Mouse (Mus musculus) CD4-positive, CD25-positive, alpha-beta regulatory T cell, adult 2 months (primary cell): ENCODE measurements around the gene Polr3b.

Source experiments
- DNase-seq: peaks from one replicate; pipeline ENCODE4 v3.0.0-alpha.2; 2012; ENCODE audit warnings: low read depth, low spot score

The Polr3b gene

GRCm38 (mm10) chr10:84707752-84708530 is 85.8 kb downstream of the Polr3b start:
- no peak for DNase-seq

GRCm38 (mm10) chr10:84710192-84710591 is 88.1 kb downstream of the Polr3b start:
- DNase-seq = no peak

GRCm38 (mm10) chr10:84710827-84711226 is 88.7 kb downstream of the Polr3b start:
- no peak for DNase-seq

- DNase-seq = no peak
Observed at GRCm38 (mm10) chr10:84711479-84711878, 89.4 kb downstream of the Polr3b start.

GRCm38 (mm10) chr10:84711940-84712339 is 89.8 kb downstream of the Polr3b start:
- no peak for DNase-seq

- no peak for DNase-seq
Observed at GRCm38 (mm10) chr10:84712532-84712931, 90.4 kb downstream of the Polr3b start.

- no peak for DNase-seq
Observed at GRCm38 (mm10) chr10:84713043-84713442, 91.0 kb downstream of the Polr3b start.

- no peak for DNase-seq
Observed at GRCm38 (mm10) chr10:84715639-84716038, 93.5 kb downstream of the Polr3b start.

GRCm38 (mm10) chr10:84716581-84716980 is 94.5 kb downstream of the Polr3b start:
- no peak for DNase-seq

GRCm38 (mm10) chr10:84722711-84723110 is 100.6 kb downstream of the Polr3b start:
- DNase-seq = no peak

GRCm38 (mm10) chr10:84727005-84727404 is 104.9 kb downstream of the Polr3b start:
- no peak for DNase-seq

GRCm38 (mm10) chr10:84727760-84728159 is 105.7 kb downstream of the Polr3b start:
- DNase-seq = no peak

GRCm38 (mm10) chr10:84730078-84730477 is 108.0 kb downstream of the Polr3b start:
- DNase-seq = peak; percentile 22

GRCm38 (mm10) chr10:84730956-84731355 is 108.9 kb downstream of the Polr3b start:
- DNase-seq = no peak

- no peak for DNase-seq
Observed at GRCm38 (mm10) chr10:84733511-84733910, 111.4 kb downstream of the Polr3b start.

GRCm38 (mm10) chr10:84754851-84755785 is 133.0 kb downstream of the Polr3b start:
- no peak for DNase-seq

GRCm38 (mm10) chr10:84755786-84756203 is 133.7 kb downstream of the Polr3b start, which contains the start of gene Rfx4:
Gene Rfx4 (plus strand): TSS chr10:84756062.
- no peak for DNase-seq

- DNase-seq = no peak
Observed at GRCm38 (mm10) chr10:84756435-84757095, 134.5 kb downstream of the Polr3b start.

- DNase-seq = no peak
Observed at GRCm38 (mm10) chr10:84757426-84758199, 135.5 kb downstream of the Polr3b start.

GRCm38 (mm10) chr10:84758200-84758468 is 136.0 kb downstream of the Polr3b start:
- no peak for DNase-seq
